Mouse (Mus musculus) telencephalon, adult 2 months (tissue): ENCODE results near the gene Pnldc1.
A peak's percentile ranks its signal among the peaks of the same experiment; 100 is the strongest.

Experiments used
- DNase-seq: peaks from one replicate; pipeline ENCODE4 v3.0.0-alpha.2; 2011; ENCODE audit warnings: low read depth, low spot score

The Pnldc1 gene

DNA sequence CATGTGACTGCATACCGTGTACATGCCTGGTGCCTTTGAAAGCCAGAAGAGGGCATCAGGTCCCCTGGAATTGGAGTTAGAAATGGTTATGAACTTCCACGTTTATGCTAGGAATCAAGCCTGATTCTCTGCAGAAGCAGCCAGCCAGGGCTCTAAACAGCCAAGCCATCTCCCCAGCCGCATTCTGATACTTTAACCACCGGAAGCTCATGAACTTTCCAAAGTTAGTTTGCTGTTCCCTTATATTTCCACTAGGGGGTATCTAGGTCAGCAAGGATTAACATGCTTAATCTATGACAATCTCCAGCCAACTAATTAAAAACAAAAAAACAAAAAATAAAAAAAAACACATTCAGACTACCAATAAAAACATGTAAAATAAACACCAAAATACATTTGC is 52.0 kb downstream of the Pnldc1 start:
- no peak for DNase-seq

DNA sequence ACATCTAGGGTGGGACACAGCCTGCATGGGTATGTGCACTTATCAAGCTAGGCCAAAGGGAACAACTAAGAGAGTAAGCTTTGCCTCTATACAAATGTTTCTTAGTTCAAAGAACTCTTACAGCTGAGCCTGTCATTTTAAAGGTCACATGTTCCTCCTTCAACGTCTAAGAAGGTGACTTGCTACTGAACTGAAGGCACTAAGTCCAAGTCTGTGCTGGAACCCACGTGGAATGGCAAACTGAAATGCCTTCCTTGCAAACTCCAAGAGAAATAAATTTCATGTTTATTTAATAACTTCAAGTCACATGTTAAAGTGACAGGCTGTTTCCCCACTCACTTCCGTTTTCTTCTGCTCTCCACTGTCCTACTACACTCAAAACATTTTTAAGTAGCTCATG is 52.6 kb downstream of the Pnldc1 start:
- no peak for DNase-seq

DNA sequence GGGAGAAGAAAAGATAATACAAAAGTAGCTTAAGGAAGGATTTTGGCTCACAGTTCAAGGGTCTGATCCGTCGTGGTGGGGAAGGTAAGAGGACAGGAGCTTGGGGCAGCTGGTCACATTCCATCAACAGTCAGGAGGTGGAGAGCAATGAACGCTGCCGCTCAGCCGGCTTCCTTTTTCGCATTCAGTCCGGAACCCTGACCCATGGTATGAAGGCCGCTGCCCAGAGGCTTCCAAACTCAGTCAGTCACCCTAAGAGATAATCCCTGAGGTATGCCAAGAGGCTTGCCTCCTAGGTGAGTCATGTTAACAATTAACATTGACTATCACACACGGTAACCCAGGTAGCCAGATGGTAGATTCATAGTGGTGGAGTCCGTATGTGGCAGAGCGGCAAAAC is 55.6 kb downstream of the Pnldc1 start:
- DNase-seq: no peak

DNA sequence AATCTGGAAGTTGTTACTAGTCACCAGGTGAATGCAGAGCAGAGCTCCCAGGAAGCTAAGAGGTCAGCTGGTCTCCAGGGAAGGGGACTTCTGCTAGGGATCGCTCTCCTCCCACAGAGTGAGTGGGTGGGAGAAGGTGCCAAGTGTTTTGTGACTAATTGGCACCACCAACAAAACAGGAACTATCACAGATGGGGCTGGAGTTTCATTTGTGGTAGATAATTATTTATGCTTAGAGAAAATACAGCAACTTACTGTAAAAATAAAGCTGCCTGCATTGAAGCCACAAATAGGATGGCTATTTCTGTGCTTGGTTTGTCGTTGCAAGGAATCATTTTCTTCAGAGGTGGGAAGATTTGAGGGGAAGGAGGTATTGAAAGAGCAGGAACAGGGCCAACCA is 56.2 kb downstream of the Pnldc1 start:
- peak; percentile 64 for DNase-seq

DNA sequence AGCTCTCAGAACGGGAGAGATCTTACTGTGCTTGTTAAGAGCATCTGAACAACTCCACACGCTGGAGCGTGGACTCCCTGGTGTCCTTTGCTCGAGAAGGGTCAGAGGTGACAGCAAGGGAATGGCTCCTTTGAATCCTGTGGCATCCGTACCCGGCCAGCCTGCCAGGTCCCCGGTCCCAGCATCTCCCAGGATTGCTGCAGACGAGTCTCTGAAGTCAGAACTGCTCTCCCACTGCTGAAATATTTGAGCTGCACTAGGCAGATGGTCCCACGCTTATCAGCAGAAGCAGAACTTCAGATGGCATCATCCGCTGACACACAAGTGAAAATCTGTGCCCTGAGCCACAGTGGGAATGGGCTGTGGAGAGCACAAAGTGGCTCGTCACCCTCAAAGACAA is 58.3 kb downstream of the Pnldc1 start:
- DNase-seq: no peak

DNA sequence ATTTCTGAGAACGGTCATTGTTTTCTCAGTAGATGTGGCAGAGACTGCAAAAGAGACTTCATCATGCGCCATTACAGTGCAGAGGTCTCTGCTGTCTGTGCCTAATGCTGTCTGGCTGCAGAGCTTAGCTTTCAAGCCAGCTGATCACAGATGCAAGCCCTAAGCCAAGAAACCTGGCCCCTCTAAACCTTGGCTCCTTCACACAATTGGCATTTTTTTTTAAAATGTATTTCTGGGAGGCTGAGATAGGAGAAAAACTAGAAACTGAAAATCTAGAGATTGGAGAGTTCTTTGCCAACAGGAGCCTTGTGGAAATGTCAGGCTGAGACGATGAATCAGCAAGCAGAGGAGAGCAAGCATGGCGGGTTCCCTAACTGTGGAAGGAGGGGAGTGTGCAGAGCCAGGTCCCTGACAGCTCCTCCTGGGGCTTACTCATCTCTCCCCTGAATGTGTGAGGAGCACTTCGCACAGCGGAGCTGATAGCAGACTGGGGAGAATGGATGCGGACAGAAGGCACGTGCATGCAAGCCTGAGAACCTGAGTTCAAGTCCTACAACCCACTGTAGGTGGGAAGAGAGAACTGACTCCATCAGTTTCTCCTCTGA is 60.1 kb downstream of the Pnldc1 start:
- peak; percentile 78 for DNase-seq

DNA sequence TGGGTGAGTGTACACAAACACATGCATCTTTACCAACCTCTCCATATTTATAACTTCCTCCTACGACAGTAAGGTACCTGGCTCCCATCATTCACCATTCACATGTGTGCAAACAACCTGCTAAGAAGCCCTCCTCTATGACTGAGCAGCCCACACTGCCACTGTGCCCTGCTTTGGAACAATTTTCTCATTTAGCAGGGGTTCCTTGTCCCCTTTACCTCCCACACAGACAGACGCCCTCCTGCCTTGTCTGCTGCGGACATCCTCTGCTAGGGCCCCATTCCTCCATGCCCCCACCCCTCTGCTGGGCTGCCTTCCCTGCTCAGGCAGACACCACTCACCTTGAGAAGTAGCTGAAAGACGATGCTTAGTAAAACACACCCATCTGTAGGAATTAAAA is 62.3 kb downstream of the Pnldc1 start:
- no peak for DNase-seq

DNA sequence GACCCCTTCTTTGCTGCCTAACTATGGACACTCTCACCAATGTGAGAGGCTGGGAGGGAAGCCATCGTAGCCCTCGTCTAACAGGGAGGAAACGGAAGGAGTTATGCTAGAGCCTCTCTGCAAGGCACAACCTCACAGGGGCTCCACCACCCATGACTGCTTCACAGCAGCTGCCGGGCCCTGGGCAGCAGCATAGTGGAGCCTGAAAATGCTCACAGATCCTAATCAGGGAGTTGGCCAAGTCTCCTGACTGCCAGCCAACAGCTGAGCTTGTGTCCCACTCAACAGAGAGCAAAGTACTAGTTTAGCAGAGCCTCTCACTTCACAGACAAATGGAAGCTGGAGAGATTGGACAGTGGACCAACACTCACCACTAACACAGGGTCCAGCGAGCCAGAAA is 63.6 kb downstream of the Pnldc1 start:
- peak; percentile 40 for DNase-seq

DNA sequence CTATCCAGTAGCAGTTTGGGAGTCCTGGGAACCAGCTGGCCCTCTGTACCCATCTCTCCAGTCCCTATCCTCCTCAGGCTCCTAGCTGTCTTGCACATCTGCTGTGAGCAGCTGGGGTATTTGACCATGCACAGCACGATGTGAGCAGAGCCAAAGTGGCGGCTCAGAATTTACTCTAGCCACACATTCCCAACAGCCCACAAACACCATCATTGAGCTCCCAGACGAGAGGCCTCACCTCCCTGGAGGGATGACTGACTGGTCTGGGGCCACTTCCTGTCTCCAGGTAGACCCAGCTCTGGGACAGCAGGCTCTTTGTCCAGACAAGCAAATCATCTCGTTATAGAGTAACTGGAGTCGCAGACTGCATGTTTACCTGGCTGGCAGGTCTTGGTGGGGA is 64.2 kb downstream of the Pnldc1 start:
- no peak for DNase-seq

DNA sequence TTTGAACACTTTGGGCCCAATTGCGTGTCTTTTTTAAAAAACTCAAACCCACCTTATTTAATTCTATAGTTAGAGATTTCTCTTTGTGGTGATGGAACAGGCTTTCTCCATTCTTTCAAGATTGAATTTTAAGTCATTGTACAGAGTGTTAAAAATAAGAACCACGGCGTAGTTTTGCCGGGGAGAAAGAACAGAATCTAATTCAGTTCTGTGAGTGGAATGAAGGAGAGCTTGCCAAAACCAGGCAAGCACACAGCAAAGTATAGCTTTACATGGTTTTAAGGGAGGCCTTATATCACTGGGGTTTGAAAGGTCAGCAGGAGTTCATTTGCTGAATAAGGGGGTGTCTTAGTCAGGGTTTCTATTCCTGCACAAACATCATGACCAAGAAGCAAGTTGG is 65.5 kb downstream of the Pnldc1 start:
- DNase-seq: peak; percentile 52

DNA sequence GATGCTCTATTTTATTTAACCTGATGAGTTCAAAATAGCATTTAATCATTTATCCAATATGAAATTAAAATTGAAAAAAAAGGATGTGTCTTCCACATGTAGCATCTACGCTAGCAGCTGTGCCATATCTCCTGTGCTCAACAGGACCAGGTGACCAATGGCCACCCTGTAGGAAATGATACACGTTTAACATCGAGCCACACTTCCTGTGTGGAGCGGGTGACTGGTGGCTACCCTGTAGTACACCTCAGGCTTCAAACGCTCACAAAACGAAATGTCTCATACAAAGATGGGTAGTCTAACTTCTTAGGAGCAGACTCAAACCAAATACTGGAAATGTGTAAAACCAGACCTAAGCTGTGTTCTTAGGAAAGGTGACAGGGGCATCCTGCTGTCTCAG is 66.2 kb downstream of the Pnldc1 start:
- DNase-seq: no peak

DNA sequence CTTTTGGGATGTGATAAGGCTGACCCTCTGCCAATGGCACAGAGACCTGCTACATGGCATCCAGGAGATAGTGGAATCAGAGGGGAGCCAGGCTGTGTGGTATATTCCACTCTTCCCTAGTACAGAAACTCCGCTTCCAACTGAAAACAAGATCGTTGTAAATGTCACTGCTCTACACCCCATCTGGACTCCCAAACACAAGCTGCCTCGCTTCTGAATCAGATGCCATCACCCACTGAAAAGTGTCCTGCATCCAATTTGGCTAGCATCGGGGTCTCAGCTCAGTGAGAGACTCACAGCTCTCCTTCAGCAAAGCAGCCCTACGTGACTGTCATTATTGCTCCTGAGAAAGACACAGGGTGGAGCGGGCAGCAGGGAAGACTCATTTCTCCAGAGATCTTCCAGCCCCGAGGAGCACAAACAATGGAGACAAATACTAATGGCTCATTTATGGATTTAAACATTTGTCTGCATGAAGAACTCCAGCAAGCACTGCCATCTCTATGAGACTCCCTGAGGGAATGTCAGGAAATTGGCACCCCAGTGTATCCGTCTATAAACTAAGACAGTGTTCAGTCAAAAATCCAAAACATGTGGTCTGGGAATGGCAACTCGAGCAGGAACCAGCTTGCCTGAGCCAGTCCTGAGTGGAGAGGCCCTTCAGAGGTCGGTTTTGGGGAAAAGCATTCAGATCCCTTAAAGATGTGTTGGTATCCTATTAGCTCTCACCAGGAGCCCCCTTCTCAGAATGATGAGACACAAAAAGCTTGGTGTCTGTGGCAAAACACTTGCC is 70.4 kb downstream of the Pnldc1 start:
- DNase-seq: peak; percentile 70
